Mouse (Mus musculus): ENCODE results near the gene Dglucy.

GRCm38 (mm10) chr12:100735581-100735980 is 43.3 kb upstream of the Dglucy start:
- no peak for TF ChIP-seq CTCF (IDR thresholded peaks at IDR 0.05; ENCODE audit: low read depth, low read length)
- TF ChIP-seq POLR2A (IDR thresholded peaks at IDR 0.05; ENCODE audit: borderline replicate concordance, low read depth, low read length), result no peak
